Mouse (Mus musculus): ENCODE measurements at regions not wholly inside any gene's neighbourhood (a gene's known extent, or its start where the extent isn't known, plus 50 kb on each side); places are given as distances from the start of the nearest gene placed in this dataset.

DNA sequence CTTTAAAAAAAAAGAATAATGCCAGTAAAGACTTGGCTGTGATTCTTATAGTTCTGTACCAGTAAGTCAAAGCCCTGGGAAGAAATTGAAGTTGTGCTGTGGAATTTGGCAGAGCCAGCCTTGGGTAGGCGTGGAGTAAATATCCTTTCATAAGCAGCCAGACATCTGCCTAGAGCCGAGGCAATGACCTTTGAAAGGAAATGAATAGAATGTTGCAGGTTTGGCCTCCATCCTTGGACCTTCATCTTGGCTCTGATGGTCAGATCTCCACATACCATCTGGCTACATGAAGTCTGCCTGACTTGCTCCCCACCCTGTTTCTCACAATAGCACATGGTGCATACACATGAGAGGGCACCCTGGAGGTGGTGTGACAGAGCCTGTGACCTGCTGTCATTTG, 174.9 kb upstream of the Nmur2 start:
- Histone ChIP-seq H3K4me3 (ENCODE audit: control insufficient read depth, low read depth, low read length) (no peak overlapping the region), H3K27ac (ENCODE audit: control insufficient read depth, insufficient read depth, low read depth, low read length) (no peak overlapping the region), H3K4me1 (ENCODE audit: control insufficient read depth, insufficient read depth, low read length) (no peaks in the 10 kb centered on the region), H3K27me3 (ENCODE audit: control insufficient read depth, insufficient read depth, low read length) (no peaks in the 10 kb centered on the region), H3K36me3 (ENCODE audit: control insufficient read depth, insufficient read depth, low read length) (no peaks in the 10 kb centered on the region)
- TF ChIP-seq POLR2A (IDR thresholded peaks at IDR 0.05; ENCODE audit: control insufficient read depth, low read depth, low read length) (no peak), CTCF (IDR thresholded peaks at IDR 0.05; ENCODE audit: control insufficient read depth, insufficient read depth, insufficient replicate concordance, low read depth, low read length) (no peak)

DNA sequence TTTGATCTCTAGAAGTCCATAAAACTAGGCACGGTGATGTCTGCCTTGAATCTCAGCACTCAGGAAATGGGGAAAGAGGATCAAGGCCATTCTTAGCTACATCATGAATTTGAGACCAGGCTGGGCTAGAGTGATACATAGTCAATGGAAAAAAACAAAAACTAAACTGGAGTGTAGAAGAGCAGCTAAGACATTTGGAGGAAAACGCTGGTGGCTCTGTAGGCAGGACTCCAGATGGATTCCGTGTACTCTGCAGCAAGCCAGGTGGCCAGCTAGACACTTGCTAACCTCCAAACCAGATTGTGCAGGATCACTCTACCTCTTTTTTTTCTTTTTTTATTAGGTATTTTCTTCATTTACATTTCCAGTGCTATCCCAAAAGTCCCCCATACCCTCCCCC, 161.0 kb upstream of the Nmur2 start:
- Histone ChIP-seq H3K36me3 (ENCODE audit: control insufficient read depth, insufficient read depth, low read length) (no peaks in the 10 kb centered on the region), H3K4me3 (ENCODE audit: control insufficient read depth, low read depth, low read length) (no peak overlapping the region), H3K4me1 (ENCODE audit: control insufficient read depth, insufficient read depth, low read length) (no peaks in the 10 kb centered on the region), H3K27ac (ENCODE audit: control insufficient read depth, insufficient read depth, low read depth, low read length) (no peak overlapping the region), H3K27me3 (ENCODE audit: control insufficient read depth, insufficient read depth, low read length) (no peaks in the 10 kb centered on the region)
- TF ChIP-seq POLR2A (IDR thresholded peaks at IDR 0.05; ENCODE audit: control insufficient read depth, low read depth, low read length) (no peak), CTCF (IDR thresholded peaks at IDR 0.05; ENCODE audit: control insufficient read depth, insufficient read depth, insufficient replicate concordance, low read depth, low read length) (no peak)

- Histone ChIP-seq H3K4me1 (ENCODE audit: control insufficient read depth, insufficient read depth, low read length) (no peaks in the 10 kb centered on the region), H3K4me3 (ENCODE audit: control insufficient read depth, low read depth, low read length) (no peak overlapping the region), H3K27me3 (ENCODE audit: control insufficient read depth, insufficient read depth, low read length) (no peaks in the 10 kb centered on the region), H3K36me3 (ENCODE audit: control insufficient read depth, insufficient read depth, low read length) (no peaks in the 10 kb centered on the region), H3K27ac (ENCODE audit: control insufficient read depth, insufficient read depth, low read depth, low read length) (no peak overlapping the region)
- TF ChIP-seq CTCF (IDR thresholded peaks at IDR 0.05; ENCODE audit: control insufficient read depth, insufficient read depth, insufficient replicate concordance, low read depth, low read length) = no peak
- TF ChIP-seq POLR2A (IDR thresholded peaks at IDR 0.05; ENCODE audit: control insufficient read depth, low read depth, low read length) = no peak
Measured at GRCm38 (mm10) chr11:56195316-56195715, 154.5 kb upstream of the Nmur2 start.

- no peaks in the 10 kb centered on the region for H3K4me1 ChIP-seq (ENCODE audit: control insufficient read depth, insufficient read depth, low read length)
- H3K4me3 ChIP-seq (ENCODE audit: control insufficient read depth, low read depth, low read length) = no peak overlapping the region
- no peaks in the 10 kb centered on the region for H3K36me3 ChIP-seq (ENCODE audit: control insufficient read depth, insufficient read depth, low read length)
- no peaks in the 10 kb centered on the region for H3K27me3 ChIP-seq (ENCODE audit: control insufficient read depth, insufficient read depth, low read length)
- H3K27ac ChIP-seq (ENCODE audit: control insufficient read depth, insufficient read depth, low read depth, low read length) = no peak overlapping the region
- TF ChIP-seq CTCF (IDR thresholded peaks at IDR 0.05; ENCODE audit: control insufficient read depth, insufficient read depth, insufficient replicate concordance, low read depth, low read length) = no peak
- no peak for TF ChIP-seq POLR2A (IDR thresholded peaks at IDR 0.05; ENCODE audit: control insufficient read depth, low read depth, low read length)
Measured at GRCm38 (mm10) chr11:56193426-56193825, 152.6 kb upstream of the Nmur2 start.

- Histone ChIP-seq H3K27me3 (ENCODE audit: control insufficient read depth, insufficient read depth, low read length) (no peaks in the 10 kb centered on the region), H3K36me3 (ENCODE audit: control insufficient read depth, insufficient read depth, low read length) (no peaks in the 10 kb centered on the region)
- TF ChIP-seq CTCF (IDR thresholded peaks at IDR 0.05; ENCODE audit: control insufficient read depth, insufficient read depth, insufficient replicate concordance, low read depth, low read length) (no peak), POLR2A (IDR thresholded peaks at IDR 0.05; ENCODE audit: control insufficient read depth, low read depth, low read length) (no peak)
Measured at GRCm38 (mm10) chr11:56173895-56174294, 133.1 kb upstream of the Nmur2 start.

DNA sequence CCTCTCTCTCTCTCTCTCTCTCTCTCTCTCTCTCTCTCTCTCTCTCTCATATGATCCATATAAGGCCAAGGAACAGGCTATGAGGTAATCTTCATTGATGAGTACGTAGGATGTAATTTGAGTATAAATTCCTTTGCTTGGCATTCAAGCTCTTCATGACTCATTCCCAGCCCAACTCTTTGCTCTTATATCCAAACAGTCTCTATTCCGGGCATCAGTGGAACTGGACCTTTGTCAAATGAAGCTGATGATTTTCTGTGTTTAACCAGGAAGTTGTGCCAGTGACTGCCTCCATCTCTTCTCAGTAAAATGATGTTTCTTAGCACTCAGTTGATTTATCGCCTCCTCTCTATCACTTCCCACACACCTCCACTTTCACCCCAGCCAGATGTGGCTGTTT, 132.4 kb upstream of the Nmur2 start:
- no peak for TF ChIP-seq CTCF (IDR thresholded peaks at IDR 0.05; ENCODE audit: control insufficient read depth, insufficient read depth, insufficient replicate concordance, low read depth, low read length)
- TF ChIP-seq POLR2A (IDR thresholded peaks at IDR 0.05; ENCODE audit: control insufficient read depth, low read depth, low read length) = no peak
- no peak overlapping the region for H3K27ac ChIP-seq (ENCODE audit: control insufficient read depth, insufficient read depth, low read depth, low read length)
- no peak overlapping the region for H3K4me3 ChIP-seq (ENCODE audit: control insufficient read depth, low read depth, low read length)
- no peaks in the 10 kb centered on the region for H3K27me3 ChIP-seq (ENCODE audit: control insufficient read depth, insufficient read depth, low read length)
- H3K36me3 ChIP-seq (ENCODE audit: control insufficient read depth, insufficient read depth, low read length) = no peaks in the 10 kb centered on the region
- no peaks in the 10 kb centered on the region for H3K4me1 ChIP-seq (ENCODE audit: control insufficient read depth, insufficient read depth, low read length)

More at GRCm38 (mm10) chr11:56173895-56174294, 133.1 kb upstream of the Nmur2 start:
- Histone ChIP-seq H3K27ac (ENCODE audit: control insufficient read depth, insufficient read depth, low read depth, low read length) (no peak overlapping the region), H3K4me3 (ENCODE audit: control insufficient read depth, low read depth, low read length) (no peak overlapping the region), H3K4me1 (ENCODE audit: control insufficient read depth, insufficient read depth, low read length) (no peaks in the 10 kb centered on the region)

DNA sequence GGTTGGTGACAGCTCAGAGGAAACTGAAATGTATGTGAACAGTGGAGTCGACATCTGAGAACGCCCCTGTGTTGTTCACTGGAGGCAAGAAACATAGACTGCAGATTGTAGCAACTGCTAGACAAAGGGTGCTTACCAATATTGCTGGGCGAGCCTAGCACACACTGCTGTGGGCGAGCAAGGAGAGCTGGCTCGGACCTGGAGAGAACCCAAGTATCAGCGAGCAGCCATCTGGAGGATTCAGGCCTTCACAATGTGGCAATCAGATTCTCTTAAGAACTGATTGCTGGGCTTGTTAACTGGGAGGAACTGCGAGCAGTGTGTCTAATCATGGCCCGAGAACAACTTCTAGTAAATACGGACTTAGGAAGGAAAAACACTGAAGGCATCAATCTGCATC, 128.8 kb upstream of the Nmur2 start:
- Histone ChIP-seq H3K36me3 (ENCODE audit: control insufficient read depth, insufficient read depth, low read length) (no peaks in the 10 kb centered on the region), H3K27me3 (ENCODE audit: control insufficient read depth, insufficient read depth, low read length) (no peaks in the 10 kb centered on the region), H3K4me1 (ENCODE audit: control insufficient read depth, insufficient read depth, low read length) (no peaks in the 10 kb centered on the region), H3K4me3 (ENCODE audit: control insufficient read depth, low read depth, low read length) (no peak overlapping the region), H3K27ac (ENCODE audit: control insufficient read depth, insufficient read depth, low read depth, low read length) (no peak overlapping the region)
- TF ChIP-seq CTCF (IDR thresholded peaks at IDR 0.05; ENCODE audit: control insufficient read depth, insufficient read depth, insufficient replicate concordance, low read depth, low read length) (no peak), POLR2A (IDR thresholded peaks at IDR 0.05; ENCODE audit: control insufficient read depth, low read depth, low read length) (no peak)

- Histone ChIP-seq H3K27ac (ENCODE audit: control insufficient read depth, insufficient read depth, low read depth, low read length) (no peak overlapping the region), H3K4me3 (ENCODE audit: control insufficient read depth, low read depth, low read length) (no peak overlapping the region), H3K36me3 (ENCODE audit: control insufficient read depth, insufficient read depth, low read length) (no peaks in the 10 kb centered on the region), H3K4me1 (ENCODE audit: control insufficient read depth, insufficient read depth, low read length) (no peaks in the 10 kb centered on the region), H3K27me3 (ENCODE audit: control insufficient read depth, insufficient read depth, low read length) (no peaks in the 10 kb centered on the region)
- TF ChIP-seq POLR2A (IDR thresholded peaks at IDR 0.05; ENCODE audit: control insufficient read depth, low read depth, low read length) = no peak
- no peak for TF ChIP-seq CTCF (IDR thresholded peaks at IDR 0.05; ENCODE audit: control insufficient read depth, insufficient read depth, insufficient replicate concordance, low read depth, low read length)
Measured at GRCm38 (mm10) chr11:56166849-56167248, 126.0 kb upstream of the Nmur2 start.

Data from testis, adult 2 months (tissue).